Mouse (Mus musculus) kidney, adult 2 months (tissue): ENCODE measurements around the gene Hist1h2bf. TPM values are rescaled to one million over a fixed set of nuclear protein-coding genes. Genes with fewer than 3 reads are reported as not detected.

Experiments used
- DNase-seq: peaks from one replicate; pipeline ENCODE4 v3.0.0; 2021
- H3K27ac ChIP-seq: fragments of 200-500 bp; 2 replicates; pipeline ENCODE4 v1.5.1; 2012; ENCODE audit warnings: low read depth, low read length, control low read depth, inconsistent platforms; ENCODE audit not compliant: insufficient read depth
- H3K27me3 ChIP-seq: fragments of 200-500 bp; replicated peaks from 2 replicates; pipeline ENCODE4 v1.6.1; 2012; ENCODE audit warnings: mild to moderate bottlenecking, moderate library complexity, low read length, inconsistent platforms; ENCODE audit not compliant: control insufficient read depth, insufficient read depth
- H3K36me3 ChIP-seq: fragments of 200-500 bp; 2 replicates; pipeline ENCODE4 v1.6.1; 2012; ENCODE audit warnings: mild to moderate bottlenecking, moderate library complexity, low read length, inconsistent platforms; ENCODE audit not compliant: control insufficient read depth, insufficient read depth
- H3K4me1 ChIP-seq: fragments of 200-500 bp; 2 replicates; pipeline ENCODE4 v1.6.1; 2011; ENCODE audit warnings: low read length; ENCODE audit not compliant: control insufficient read depth, insufficient read depth
- H3K4me3 ChIP-seq: fragments of 200-500 bp; 2 replicates; pipeline ENCODE4 v1.5.1; 2011; ENCODE audit warnings: mild to moderate bottlenecking, low read depth, low read length, control low read depth; ENCODE audit not compliant: insufficient read depth
- CTCF ChIP-seq: fragments of 200-500 bp; conservative IDR thresholded peaks from 2 replicates; pipeline ENCODE4 v1.5.1; 2011; ENCODE audit warnings: low read depth, mild to moderate bottlenecking, control low read depth, low read length, moderate library complexity, mixed read lengths; ENCODE audit not compliant: insufficient read depth, insufficient read length
- POLR2A ChIP-seq: fragments of 200-500 bp; IDR thresholded peaks from one replicate; pipeline ENCODE4 v1.6.1; 2011; ENCODE audit warnings: low read depth, low read length, control low read depth
- WGBS: fragments of 180-500 bp; shearing (Covaris S2); methylation state at CpG from one replicate; pipeline ENCODE4 v1.1.7; 2018; 5-methylcytosine and 5-hydroxymethylcytosine counted together
- polyA plus RNA-seq: library from polyadenylated mRNA; depleted of rRNA; stranded (reverse); fragments of >200 nt; gene quantifications from 2 replicates; pipeline ENCODE4 v1.2.3, GENCODE M21; 2012; rRNA removed

Hist1h2bf gene
- polyA plus RNA-seq, 1 experiment: 0.30 TPM

GRCm38 (mm10) chr13:23525901-23526300, 48.1 kb downstream of the Hist1h2bf start:
- H3K4me3 ChIP-seq: no peak overlapping the region
- H3K27ac ChIP-seq: no peak overlapping the region
- DNase-seq: no peak
- no peaks in the 10 kb centered on the region for H3K27me3 ChIP-seq
- TF ChIP-seq POLR2A (no peak), CTCF (no peak)
- no peaks in the 10 kb centered on the region for H3K36me3 ChIP-seq
- 9% methylated on average over 10 of the region's 10 CpGs for WGBS
- no peaks in the 10 kb centered on the region; the same call in 1 of the 2 replicates for H3K4me1 ChIP-seq

GRCm38 (mm10) chr13:23524654-23525053, 49.3 kb downstream of the Hist1h2bf start:
- H3K27me3 ChIP-seq: no peaks in the 10 kb centered on the region
- WGBS: 12% methylated on average over 5 of the region's 5 CpGs

GRCm38 (mm10) chr13:23523976-23524375, 50.0 kb downstream of the Hist1h2bf start:
- no peaks in the 10 kb centered on the region for H3K36me3 ChIP-seq
- no peak overlapping the region for H3K27ac ChIP-seq
- no peak for TF ChIP-seq CTCF
- TF ChIP-seq POLR2A: no peak
- H3K27me3 ChIP-seq: no peaks in the 10 kb centered on the region
- 39% methylated on average over 5 of the region's 5 CpGs for WGBS
- no peak for DNase-seq
- H3K4me3 ChIP-seq: no peak overlapping the region
- H3K4me1 ChIP-seq: no peaks in the 10 kb centered on the region; the same call in 1 of the 2 replicates

More at GRCm38 (mm10) chr13:23524654-23525053, 49.3 kb downstream of the Hist1h2bf start:
- DNase-seq: peak; percentile 70
- TF ChIP-seq CTCF (peak; percentile 85), POLR2A (no peak)
- Histone ChIP-seq H3K4me3 (no peak overlapping the region), H3K36me3 (no peaks in the 10 kb centered on the region), H3K27ac (no peak overlapping the region), H3K4me1 (no peaks in the 10 kb centered on the region; the same call in 1 of the 2 replicates)

Other genes starting within 250 kb of the Hist1h2bf start
- 1.1 and 1.9 TPM in 2 replicates for gene Zfp322a, start 205.0 kb downstream of the Hist1h2bf start, polyA plus RNA-seq
- gene Abt1, start 150.3 kb downstream of the Hist1h2bf start, polyA plus RNA-seq: 3.3 and 3.9 TPM in 2 replicates
- gene Btn1a1, start 108.3 kb downstream of the Hist1h2bf start, polyA plus RNA-seq: not detected in 2 replicates
- not detected in 2 replicates for gene Btn2a2, start 85.3 kb downstream of the Hist1h2bf start, polyA plus RNA-seq
- gene Hist1h4h, start 43.1 kb downstream of the Hist1h2bf start, polyA plus RNA-seq: 44.7 and 57.5 TPM in 2 replicates
- 4.3 and 8.0 TPM in 2 replicates for gene Hist1h2af, start 40.3 kb downstream of the Hist1h2bf start, polyA plus RNA-seq
- gene Hist1h3g, start 38.8 kb downstream of the Hist1h2bf start, polyA plus RNA-seq: 0.25 and 0.58 TPM in 2 replicates
- 0.27 and 0.36 TPM in 2 replicates for gene Hist1h2bh, start 30.8 kb downstream of the Hist1h2bf start, polyA plus RNA-seq
- 0.74 and 0.87 TPM in 2 replicates for gene Hist1h3f, start 30.1 kb downstream of the Hist1h2bf start, polyA plus RNA-seq
- gene Hist1h4f, start 22.5 kb downstream of the Hist1h2bf start, polyA plus RNA-seq: 1.4 and 2.5 TPM in 2 replicates
- gene Hist1h1d, start 20.9 kb downstream of the Hist1h2bf start, polyA plus RNA-seq: 0.05 and 0.09 TPM in 2 replicates
- 3.8 and 4.3 TPM in 2 replicates for gene Hist1h3e, start 11.8 kb downstream of the Hist1h2bf start, polyA plus RNA-seq
- gene Hist1h2ae, start 3.0 kb downstream of the Hist1h2bf start, polyA plus RNA-seq: 0.22 and 0.58 TPM in 2 replicates
- 3.1 and 4.6 TPM in 2 replicates for gene Hist1h2bg, start 2.8 kb downstream of the Hist1h2bf start, polyA plus RNA-seq
- not detected in 2 replicates for gene Hist1h2ad, start 185 bp upstream of the Hist1h2bf start, polyA plus RNA-seq
- gene Hist1h3d, start 1.6 kb upstream of the Hist1h2bf start, polyA plus RNA-seq: 0.68 and 0.88 TPM in 2 replicates
- gene Hist1h4d, start 7.4 kb upstream of the Hist1h2bf start, polyA plus RNA-seq: 3.7 and 5.4 TPM in 2 replicates
- 1.2 TPM in 2 replicates for gene Hist1h2be, start 46.9 kb upstream of the Hist1h2bf start, polyA plus RNA-seq
- 1.2 and 1.4 TPM in 2 replicates for gene Hist1h1e, start 48.4 kb upstream of the Hist1h2bf start, polyA plus RNA-seq
- 0.43 and 0.44 TPM in 2 replicates for gene Hist1h2ac, start 109.8 kb upstream of the Hist1h2bf start, polyA plus RNA-seq
- gene Hist1h2bc, start 110.0 kb upstream of the Hist1h2bf start, polyA plus RNA-seq: 473 and 571 TPM in 2 replicates
- not detected in 2 replicates for gene Hist1h1t, start 121.6 kb upstream of the Hist1h2bf start, polyA plus RNA-seq
- gene Hist1h4c, start 124.3 kb upstream of the Hist1h2bf start, polyA plus RNA-seq: 9.4 and 10.3 TPM in 2 replicates
- 21.2 and 21.4 TPM in 2 replicates for gene Hfe, start 136.7 kb upstream of the Hist1h2bf start, polyA plus RNA-seq
- 68.7 and 76.0 TPM in 2 replicates for gene Hist1h1c, start 164.6 kb upstream of the Hist1h2bf start, polyA plus RNA-seq
- gene Hist1h3c, start 171.4 kb upstream of the Hist1h2bf start, polyA plus RNA-seq: 0.39 and 1.1 TPM in 2 replicates
- 2.0 and 2.8 TPM in 2 replicates for gene Hist1h2bb, start 172.5 kb upstream of the Hist1h2bf start, polyA plus RNA-seq
- 1.3 and 1.5 TPM in 2 replicates for gene Hist1h2ab, start 176.9 kb upstream of the Hist1h2bf start, polyA plus RNA-seq
- gene Hist1h3b, start 178.1 kb upstream of the Hist1h2bf start, polyA plus RNA-seq: 0.88 and 1.4 TPM in 2 replicates
- 3.1 and 5.3 TPM in 2 replicates for gene Hist1h4b, start 182.8 kb upstream of the Hist1h2bf start, polyA plus RNA-seq
- 0.91 and 2.3 TPM in 2 replicates for gene Hist1h4a, start 187.0 kb upstream of the Hist1h2bf start, polyA plus RNA-seq
- gene Hist1h3a, start 188.2 kb upstream of the Hist1h2bf start, polyA plus RNA-seq: 0.74 and 1.5 TPM in 2 replicates
- 0.22 TPM in 1 of 2 replicates, not detected in the other for gene Hist1h1a, start 189.5 kb upstream of the Hist1h2bf start, polyA plus RNA-seq
- 0.05 TPM in 1 of 2 replicates, not detected in the other for gene Trim38, start 195.7 kb upstream of the Hist1h2bf start, polyA plus RNA-seq
- 6.9 and 13.7 TPM in 2 replicates for gene Slc17a2, start 232.8 kb upstream of the Hist1h2bf start, polyA plus RNA-seq